Mouse (Mus musculus) lung, postnatal 14 days (tissue): ENCODE measurements around the gene Eps15l1.

Source experiments
- DNase-seq: peaks from one replicate; pipeline ENCODE4 v3.0.0; 2021

Gene Eps15l1

GRCm38 (mm10) chr8:72421362-72422335 is at the start of gene Eps15l1:
Gene Eps15l1, minus strand, starts transcription at chr8:72421460.
- DNase-seq: peak; percentile 99

- DNase-seq: no peak
These were observed 49.4 kb upstream of the Eps15l1 start for GRCm38 (mm10) chr8:72470684-72471083.

GRCm38 (mm10) chr8:72469984-72470383 is 48.7 kb upstream of the Eps15l1 start:
- DNase-seq: no peak

GRCm38 (mm10) chr8:72469243-72469642 is 48.0 kb upstream of the Eps15l1 start:
- DNase-seq: no peak

GRCm38 (mm10) chr8:72464211-72464610 is 43.0 kb upstream of the Eps15l1 start:
- DNase-seq: no peak

- DNase-seq: no peak
These were observed 38.7 kb upstream of the Eps15l1 start for GRCm38 (mm10) chr8:72459881-72460533.

GRCm38 (mm10) chr8:72458457-72458856 is 37.2 kb upstream of the Eps15l1 start:
- DNase-seq: no peak

GRCm38 (mm10) chr8:72457806-72458205 is 36.5 kb upstream of the Eps15l1 start:
- no peak for DNase-seq

- no peak for DNase-seq
These were observed 34.1 kb upstream of the Eps15l1 start for GRCm38 (mm10) chr8:72455317-72455716.

GRCm38 (mm10) chr8:72453904-72454303 is 32.6 kb upstream of the Eps15l1 start:
- DNase-seq: no peak

- DNase-seq: no peak
These were observed 30.3 kb upstream of the Eps15l1 start for GRCm38 (mm10) chr8:72451516-72451915.

GRCm38 (mm10) chr8:72445071-72445470 is 23.8 kb upstream of the Eps15l1 start:
- no peak for DNase-seq

- DNase-seq: no peak
These were observed 22.7 kb upstream of the Eps15l1 start for GRCm38 (mm10) chr8:72443994-72444350.

- peak; percentile 99 for DNase-seq
These were observed 22.2 kb upstream of the Eps15l1 start, which contains the start of the genes Calr3 and 1700030K09Rik for GRCm38 (mm10) chr8:72443338-72443993. Gene Calr3, minus strand, starts transcription at chr8:72443870. Gene 1700030K09Rik, plus strand, starts transcription at chr8:72443880.

GRCm38 (mm10) chr8:72438248-72439015 is 17.2 kb upstream of the Eps15l1 start:
- no peak for DNase-seq

- DNase-seq: peak; percentile 29
These were observed 13.7 kb upstream of the Eps15l1 start for GRCm38 (mm10) chr8:72434952-72435351.

- peak; percentile 43 for DNase-seq
These were observed 8.4 kb upstream of the Eps15l1 start for GRCm38 (mm10) chr8:72429676-72430075.

- DNase-seq: no peak
These were observed 1.7 kb upstream of the Eps15l1 start for GRCm38 (mm10) chr8:72422926-72423325.

- DNase-seq: peak; percentile 46
These were observed 494 bp downstream of the Eps15l1 start for GRCm38 (mm10) chr8:72420571-72421361.

- no peak for DNase-seq
These were observed 3.2 kb downstream of the Eps15l1 start for GRCm38 (mm10) chr8:72418073-72418472.

GRCm38 (mm10) chr8:72415252-72415651 is 6.0 kb downstream of the Eps15l1 start:
- DNase-seq: no peak

- no peak for DNase-seq
These were observed 7.4 kb downstream of the Eps15l1 start for GRCm38 (mm10) chr8:72413839-72414238.
